Mouse (Mus musculus): ENCODE results near the gene 5730522E02Rik. TPM values are rescaled to one million over a fixed set of nuclear protein-coding genes. Genes with fewer than 3 reads are reported as not detected.

5730522E02Rik gene
- polyA plus RNA-seq, 1 experiment from 2014 or later = 7.3 TPM

- Histone ChIP-seq H3K4me3 (no peak overlapping the region), H3K27me3 (ENCODE audit: insufficient read depth, poor library complexity, severe bottlenecking) (no peaks in the 10 kb centered on the region), H3K27ac (no peak overlapping the region), H3K36me3 (no peaks in the 10 kb centered on the region), H3K9me3 (no peaks in the 10 kb centered on the region), H3K4me1 (replicated peaks) (no peaks in the 10 kb centered on the region)
- 79% methylated on average over 1 of the region's 1 CpGs for WGBS
- no peak for DNase-seq (ENCODE audit: low spot score)
Measured at GRCm38 (mm10) chr11:25729476-25729875, 481.1 kb downstream of the 5730522E02Rik start.

DNA sequence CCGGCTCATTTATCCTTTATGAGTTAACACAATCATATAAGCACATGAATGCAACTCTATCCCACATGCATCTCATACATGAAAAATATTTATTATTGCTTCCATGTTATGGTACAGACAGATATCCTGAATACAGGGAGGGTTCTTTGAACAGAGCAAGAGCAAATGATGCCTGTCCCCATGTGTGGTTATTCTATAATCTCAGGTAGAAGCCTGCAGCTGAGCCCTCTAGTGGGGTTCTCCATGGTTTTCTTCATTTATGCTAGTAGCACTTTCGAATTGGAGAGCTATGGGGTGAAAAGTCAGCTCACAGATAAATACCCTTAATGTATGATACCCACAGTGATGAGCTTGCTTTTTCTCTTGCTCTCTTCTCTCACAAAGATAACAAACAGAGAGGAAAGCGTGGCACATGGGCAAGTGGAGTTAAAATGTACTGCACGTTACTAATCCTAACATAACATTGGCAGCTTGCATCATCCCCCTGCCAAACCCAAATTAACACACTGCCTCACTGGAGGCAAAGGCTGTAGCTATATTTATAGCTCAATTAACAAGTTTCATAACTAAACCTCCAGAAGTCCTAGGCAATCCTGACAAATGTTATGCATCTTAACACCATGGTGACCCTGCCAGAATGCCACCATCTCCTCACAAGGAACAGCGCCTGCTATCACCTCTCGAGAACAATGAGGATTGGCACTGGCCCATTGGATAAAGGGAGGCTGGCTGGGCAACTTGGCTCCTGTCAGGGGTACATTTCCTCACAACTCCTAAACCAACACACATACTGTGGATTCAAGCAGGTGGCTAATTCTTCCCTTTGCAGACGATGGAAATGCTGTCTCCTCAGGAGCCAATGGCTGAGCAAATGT, 494.9 kb downstream of the 5730522E02Rik start:
- Histone ChIP-seq H3K27me3 (ENCODE audit: insufficient read depth, poor library complexity, severe bottlenecking) (no peaks in the 10 kb centered on the region), H3K4me1 (replicated peaks) (no peaks in the 10 kb centered on the region), H3K4me3 (no peak overlapping the region), H3K27ac (no peak overlapping the region), H3K36me3 (no peaks in the 10 kb centered on the region), H3K9me3 (no peaks in the 10 kb centered on the region)
- DNase-seq (ENCODE audit: low spot score) = no peak
- WGBS = 90% methylated on average over 7 of the region's 7 CpGs

DNA sequence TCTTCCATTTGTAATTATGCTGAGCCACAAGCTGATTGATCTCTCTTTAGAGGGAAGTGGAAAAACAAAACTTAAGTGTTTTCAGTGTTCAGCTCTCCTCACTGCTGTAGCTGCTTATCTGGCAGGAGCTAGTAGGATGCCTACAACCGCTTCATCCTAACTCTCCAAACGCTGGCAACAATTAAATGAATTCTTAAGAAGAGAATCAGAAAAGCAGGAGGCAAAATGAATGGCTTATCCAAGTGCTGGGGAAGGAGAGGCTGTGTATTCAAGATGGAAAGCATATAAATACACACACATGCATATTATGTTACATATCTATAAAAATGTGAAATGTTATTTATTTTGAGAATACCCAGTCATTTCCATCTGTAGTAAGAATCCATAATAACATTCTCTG, 500.0 kb downstream of the 5730522E02Rik start:
- no peaks in the 10 kb centered on the region for H3K4me1 ChIP-seq (replicated peaks)
- H3K4me3 ChIP-seq = no peak overlapping the region
- 76% methylated on average over 2 of the region's 2 CpGs for WGBS
- no peak overlapping the region for H3K27ac ChIP-seq
- no peak for DNase-seq (ENCODE audit: low spot score)
- H3K9me3 ChIP-seq = no peaks in the 10 kb centered on the region
- H3K27me3 ChIP-seq (ENCODE audit: insufficient read depth, poor library complexity, severe bottlenecking) = no peaks in the 10 kb centered on the region
- no peaks in the 10 kb centered on the region for H3K36me3 ChIP-seq

DNA sequence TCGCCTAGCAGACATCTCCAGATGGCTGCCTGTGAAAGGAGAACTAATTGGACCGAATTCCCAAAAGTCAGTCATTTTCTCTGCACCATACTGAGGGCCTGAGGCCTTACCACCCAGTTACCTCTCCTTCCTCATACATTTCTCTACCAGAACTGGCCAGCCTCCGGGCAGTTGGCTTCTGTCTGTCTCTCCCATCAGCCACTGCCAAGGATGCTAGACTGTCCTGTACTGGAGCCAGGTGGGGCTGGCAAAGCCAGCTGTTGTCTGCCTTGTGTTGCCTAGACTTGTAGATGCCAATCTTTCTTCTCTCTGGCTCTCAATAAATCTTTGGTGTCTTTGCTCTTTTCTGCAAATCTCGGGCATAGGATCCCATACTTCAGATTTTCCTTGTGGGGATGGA, 500.7 kb downstream of the 5730522E02Rik start:
- H3K27ac ChIP-seq = no peak overlapping the region
- no peaks in the 10 kb centered on the region for H3K9me3 ChIP-seq
- DNase-seq (ENCODE audit: low spot score) = no peak
- no peak overlapping the region for H3K4me3 ChIP-seq
- 82% methylated on average over 4 of the region's 4 CpGs for WGBS
- no peaks in the 10 kb centered on the region for H3K27me3 ChIP-seq (ENCODE audit: insufficient read depth, poor library complexity, severe bottlenecking)
- no peaks in the 10 kb centered on the region for H3K36me3 ChIP-seq
- no peaks in the 10 kb centered on the region for H3K4me1 ChIP-seq (replicated peaks)

DNA sequence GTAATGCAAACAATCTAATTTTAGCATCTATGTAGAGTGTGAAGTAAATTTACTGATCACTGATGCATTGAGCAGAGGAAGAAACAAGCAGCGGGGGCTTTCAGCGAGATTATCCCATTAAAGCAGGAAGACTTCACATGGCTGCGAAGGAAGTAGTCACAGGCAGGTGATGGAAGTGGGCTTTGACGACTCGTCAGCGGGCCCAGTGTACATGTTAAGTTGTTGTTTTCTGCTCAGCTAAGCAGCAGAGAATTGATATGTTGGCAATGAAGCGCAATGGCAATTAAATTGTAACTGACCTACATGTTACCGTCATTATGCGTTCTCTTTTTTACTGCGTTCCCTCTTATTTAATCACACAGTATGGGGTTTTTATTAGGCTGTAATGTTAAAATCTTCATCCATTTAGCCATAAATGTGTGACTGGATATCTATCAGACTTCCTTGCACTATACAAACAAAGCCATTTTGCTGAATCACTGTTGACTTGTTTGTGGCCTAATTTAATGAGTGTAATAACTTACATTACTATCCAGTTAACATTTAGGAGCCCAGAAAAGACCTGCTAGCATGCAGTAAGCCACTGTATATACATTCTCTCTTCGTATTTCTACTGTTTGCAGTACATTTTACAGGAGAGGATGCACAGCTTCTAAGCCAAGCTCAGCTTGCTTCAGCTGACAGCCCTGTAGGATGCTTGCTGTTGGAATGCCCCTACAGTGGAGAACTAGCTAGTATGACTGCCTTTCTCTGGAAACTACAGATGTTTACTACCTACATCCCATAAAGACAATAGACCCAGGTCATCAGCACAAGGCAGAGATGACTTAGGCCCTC, 506.0 kb downstream of the 5730522E02Rik start:
- Histone ChIP-seq H3K27me3 (ENCODE audit: insufficient read depth, poor library complexity, severe bottlenecking) (no peaks in the 10 kb centered on the region), H3K4me1 (replicated peaks) (no peaks in the 10 kb centered on the region), H3K9me3 (no peaks in the 10 kb centered on the region), H3K4me3 (no peak overlapping the region), H3K36me3 (no peaks in the 10 kb centered on the region), H3K27ac (no peak overlapping the region)
- no peak for DNase-seq (ENCODE audit: low spot score)
- 73% methylated on average over 11 of the region's 11 CpGs for WGBS

DNA sequence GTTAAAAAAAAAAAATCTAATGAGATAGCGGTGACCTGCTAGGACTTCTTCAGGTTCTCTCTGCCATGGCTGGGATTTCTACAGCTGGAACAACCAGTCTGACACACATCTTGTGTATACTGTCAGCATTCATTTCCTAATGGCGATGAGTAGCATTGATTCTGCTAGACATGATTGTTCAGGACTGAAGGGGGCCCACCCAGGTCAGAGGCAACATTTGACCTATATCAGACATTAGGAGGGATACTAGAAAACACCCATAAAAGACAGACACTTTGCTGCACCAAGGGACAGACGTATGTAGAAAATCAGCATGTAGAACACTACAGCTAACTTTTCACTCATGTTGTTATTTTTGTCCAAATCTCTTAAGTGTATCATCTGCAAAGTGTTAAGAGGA, 507.8 kb downstream of the 5730522E02Rik start:
- no peaks in the 10 kb centered on the region for H3K36me3 ChIP-seq
- DNase-seq (ENCODE audit: low spot score) = no peak
- H3K9me3 ChIP-seq = no peaks in the 10 kb centered on the region
- H3K27me3 ChIP-seq (ENCODE audit: insufficient read depth, poor library complexity, severe bottlenecking) = no peaks in the 10 kb centered on the region
- no peak overlapping the region for H3K27ac ChIP-seq
- 82% methylated on average over 3 of the region's 3 CpGs for WGBS
- H3K4me3 ChIP-seq = no peak overlapping the region
- H3K4me1 ChIP-seq (replicated peaks) = peaks cover 14% of the 10 kb centered on the region

GRCm38 (mm10) chr11:25697508-25698193, 512.9 kb downstream of the 5730522E02Rik start:
- WGBS = 22% methylated on average over 6 of the region's 6 CpGs
- H3K4me3 ChIP-seq = peak overlapping the region; percentile 18; the same call in 1 of the 2 replicates

DNA sequence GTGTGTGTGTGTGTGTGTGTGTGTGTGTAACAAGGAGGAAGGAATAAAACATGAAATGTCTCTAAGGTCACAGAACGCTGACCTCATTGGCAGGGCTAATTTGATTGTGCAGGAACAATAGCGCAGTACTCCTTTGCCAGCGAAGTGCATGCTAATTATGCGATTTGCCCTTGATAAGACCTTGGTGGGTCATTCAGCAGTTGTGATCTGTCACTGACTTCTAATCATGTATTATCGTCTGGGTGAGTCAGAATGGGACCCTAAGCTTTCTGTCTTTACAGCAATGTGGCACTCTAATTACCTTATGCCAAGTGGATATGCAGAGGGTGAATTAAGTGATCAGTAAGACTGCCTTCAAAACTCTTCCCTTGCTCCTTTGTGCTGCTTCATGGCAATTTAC, 514.4 kb downstream of the 5730522E02Rik start:
- peak; percentile 40 for DNase-seq (ENCODE audit: low spot score)
- H3K27me3 ChIP-seq (ENCODE audit: insufficient read depth, poor library complexity, severe bottlenecking) = no peaks in the 10 kb centered on the region
- H3K36me3 ChIP-seq = no peaks in the 10 kb centered on the region
- H3K4me1 ChIP-seq (replicated peaks) = peaks cover 40% of the 10 kb centered on the region
- no peaks in the 10 kb centered on the region for H3K9me3 ChIP-seq
- H3K27ac ChIP-seq = no peak overlapping the region
- H3K4me3 ChIP-seq = no peak overlapping the region
- 39% methylated on average over 5 of the region's 5 CpGs for WGBS

More at GRCm38 (mm10) chr11:25697508-25698193, 512.9 kb downstream of the 5730522E02Rik start:
- Histone ChIP-seq H3K27ac (peak overlapping the region; percentile 75), H3K36me3 (no peaks in the 10 kb centered on the region), H3K9me3 (no peaks in the 10 kb centered on the region), H3K27me3 (ENCODE audit: insufficient read depth, poor library complexity, severe bottlenecking) (no peaks in the 10 kb centered on the region), H3K4me1 (replicated peaks) (peaks cover 40% of the 10 kb centered on the region)
- DNase-seq (ENCODE audit: low spot score) = peak; percentile 17

DNA sequence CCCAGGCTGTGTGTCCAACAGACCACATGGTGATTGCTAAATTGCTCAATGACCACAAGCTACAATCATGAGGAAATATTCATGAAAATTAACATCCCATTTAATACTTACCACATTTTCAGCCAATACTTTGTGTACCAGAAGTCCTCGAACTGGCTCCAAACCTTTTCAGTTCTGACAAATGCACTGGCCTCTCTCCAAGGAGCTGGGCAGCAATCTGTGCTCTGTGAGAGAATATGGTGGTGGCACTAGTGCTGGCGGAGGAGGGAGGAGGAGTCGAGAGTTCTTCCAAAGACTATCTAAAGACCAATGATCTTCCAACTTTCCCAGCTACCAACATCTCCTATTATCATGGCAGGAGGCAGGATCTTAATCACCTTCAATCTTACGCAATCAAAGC, 525.8 kb downstream of the 5730522E02Rik start:
- DNase-seq (ENCODE audit: low spot score) = no peak

DNA sequence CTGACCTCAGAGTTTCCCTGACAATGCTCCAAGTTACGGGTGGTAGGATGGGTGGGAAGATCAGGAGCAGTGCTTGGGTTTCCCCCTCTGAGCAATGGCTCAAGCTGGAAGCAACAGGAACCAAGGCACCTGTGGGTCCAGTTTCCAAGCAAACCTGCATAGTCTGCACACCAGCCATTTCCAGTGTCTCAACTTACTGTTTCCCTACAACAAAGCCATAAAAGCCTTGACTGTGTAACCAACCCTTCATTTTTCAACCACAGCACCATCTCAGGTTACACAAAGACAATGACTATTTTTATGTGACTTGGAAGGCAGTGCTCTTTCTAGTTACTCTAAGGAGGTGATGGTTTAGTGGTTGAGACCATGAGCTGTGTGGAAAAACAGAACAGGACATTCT, 530.7 kb downstream of the 5730522E02Rik start:
- no peak overlapping the region for H3K4me3 ChIP-seq
- no peak for DNase-seq (ENCODE audit: low spot score)
- no peaks in the 10 kb centered on the region for H3K9me3 ChIP-seq
- no peaks in the 10 kb centered on the region for H3K36me3 ChIP-seq
- no peaks in the 10 kb centered on the region for H3K27me3 ChIP-seq (ENCODE audit: insufficient read depth, poor library complexity, severe bottlenecking)
- H3K27ac ChIP-seq = no peak overlapping the region
- H3K4me1 ChIP-seq (replicated peaks) = peaks cover 6% of the 10 kb centered on the region; the same call in 1 of the 2 replicates
- 82% methylated on average over 1 of the region's 1 CpGs for WGBS

More for the DNA sequence above, 525.8 kb downstream of the 5730522E02Rik start:
- H3K9me3 ChIP-seq = no peaks in the 10 kb centered on the region
- WGBS = 86% methylated on average over 4 of the region's 4 CpGs
- H3K4me1 ChIP-seq (replicated peaks) = peaks cover 2% of the 10 kb centered on the region; the same call in 1 of the 2 replicates
- no peak overlapping the region for H3K27ac ChIP-seq
- no peaks in the 10 kb centered on the region for H3K36me3 ChIP-seq
- H3K4me3 ChIP-seq = no peak overlapping the region
- H3K27me3 ChIP-seq (ENCODE audit: insufficient read depth, poor library complexity, severe bottlenecking) = no peaks in the 10 kb centered on the region

GRCm38 (mm10) chr11:25674194-25674593, 536.4 kb downstream of the 5730522E02Rik start:
- no peak for DNase-seq (ENCODE audit: low spot score)
- H3K36me3 ChIP-seq = no peaks in the 10 kb centered on the region
- no peak overlapping the region for H3K27ac ChIP-seq
- H3K9me3 ChIP-seq = no peaks in the 10 kb centered on the region
- H3K4me3 ChIP-seq = no peak overlapping the region
- H3K27me3 ChIP-seq (ENCODE audit: insufficient read depth, poor library complexity, severe bottlenecking) = no peaks in the 10 kb centered on the region
- WGBS = 92% methylated on average over 3 of the region's 3 CpGs
- no peaks in the 10 kb centered on the region for H3K4me1 ChIP-seq (replicated peaks)

DNA sequence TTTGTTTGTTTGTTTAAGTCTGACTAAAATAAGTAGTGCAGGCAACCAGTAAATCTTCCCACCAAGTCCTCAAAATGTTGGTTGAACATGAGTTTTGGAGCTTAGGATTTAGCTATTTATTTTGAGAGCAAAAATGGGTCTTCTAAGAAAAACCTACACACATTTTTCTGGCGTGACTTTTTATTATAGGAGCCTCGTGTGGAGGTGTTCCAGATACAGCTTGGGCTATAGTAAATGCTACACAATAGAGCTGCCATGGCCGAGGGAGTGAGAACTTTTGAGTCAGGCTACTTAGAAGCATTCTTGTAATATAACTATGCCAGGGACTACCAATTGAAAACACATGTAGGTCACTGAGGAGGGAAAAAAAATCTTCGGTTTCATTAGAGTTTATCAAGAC, 540.5 kb downstream of the 5730522E02Rik start:
- Histone ChIP-seq H3K4me3 (no peak overlapping the region), H3K27ac (no peak overlapping the region), H3K9me3 (no peaks in the 10 kb centered on the region), H3K36me3 (no peaks in the 10 kb centered on the region), H3K27me3 (ENCODE audit: insufficient read depth, poor library complexity, severe bottlenecking) (no peaks in the 10 kb centered on the region), H3K4me1 (replicated peaks) (peaks cover 1% of the 10 kb centered on the region; the same call in 1 of the 2 replicates)
- 63% methylated on average over 4 of the region's 4 CpGs for WGBS
- no peak for DNase-seq (ENCODE audit: low spot score)
